Mouse (Mus musculus): ENCODE measurements at regions not wholly inside any gene's neighbourhood (a gene's known extent, or its start where the extent isn't known, plus 50 kb on each side); places are given as distances from the start of the nearest gene placed in this dataset.

DNA sequence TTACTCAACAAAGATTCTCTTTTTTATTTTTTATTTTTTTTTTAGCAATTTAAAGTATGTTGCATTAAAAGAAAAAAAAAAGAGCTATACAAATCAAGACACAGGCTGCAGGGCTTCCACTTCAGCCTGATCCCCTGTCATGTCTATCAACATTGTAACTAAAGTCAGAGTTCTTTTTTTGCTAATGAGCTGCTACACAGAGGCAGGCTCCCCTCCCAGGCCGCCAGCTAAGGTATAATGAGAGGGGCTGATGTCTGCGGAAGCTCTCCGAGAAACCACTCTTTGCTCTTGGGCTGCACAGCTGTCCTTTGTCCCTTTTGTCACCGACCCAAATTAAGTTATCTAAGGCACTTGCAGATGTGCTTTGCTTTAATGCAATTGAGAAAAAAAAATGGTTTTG is 172.8 kb downstream of the Barhl2 start:
- H3K79me2 ChIP-seq (ENCODE audit: inconsistent target): no peaks in the 10 kb centered on the region

DNA sequence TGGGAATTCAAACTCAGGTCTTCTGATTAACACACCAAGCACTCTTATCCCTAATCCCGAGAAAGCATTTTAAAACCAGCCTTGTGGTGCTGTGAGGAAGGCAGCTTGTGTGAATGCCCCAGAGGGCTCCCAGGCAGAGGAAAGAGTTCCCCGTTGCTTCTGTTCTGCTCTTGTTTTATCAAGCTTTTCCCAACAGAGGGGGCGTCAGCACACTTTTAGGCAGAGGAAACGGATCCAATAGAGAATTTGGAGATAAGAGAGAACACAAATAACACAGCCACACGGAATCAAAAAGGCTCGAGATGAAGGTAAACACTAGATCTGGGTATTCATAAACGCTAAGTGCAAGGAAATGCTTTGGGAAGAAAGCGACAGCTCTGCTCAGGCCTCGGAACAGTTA is 173.2 kb downstream of the Barhl2 start:
- Histone ChIP-seq H3K4me3 (ENCODE audit: inconsistent target) (no peak overlapping the region), H3K36me3 (ENCODE audit: inconsistent target) (no peaks in the 10 kb centered on the region), H3K27ac (no peak overlapping the region), H3K79me2 (ENCODE audit: inconsistent target) (no peaks in the 10 kb centered on the region)
- 38% methylated on average over 9 of the region's 9 CpGs for WGBS (ENCODE audit: missing documents)

More for the DNA sequence above, 172.8 kb downstream of the Barhl2 start:
- no peaks in the 10 kb centered on the region for H3K36me3 ChIP-seq (ENCODE audit: inconsistent target)
- no peak overlapping the region for H3K4me3 ChIP-seq (ENCODE audit: inconsistent target)
- 40% methylated on average over 4 of the region's 4 CpGs for WGBS (ENCODE audit: missing documents)
- H3K27ac ChIP-seq: no peak overlapping the region

DNA sequence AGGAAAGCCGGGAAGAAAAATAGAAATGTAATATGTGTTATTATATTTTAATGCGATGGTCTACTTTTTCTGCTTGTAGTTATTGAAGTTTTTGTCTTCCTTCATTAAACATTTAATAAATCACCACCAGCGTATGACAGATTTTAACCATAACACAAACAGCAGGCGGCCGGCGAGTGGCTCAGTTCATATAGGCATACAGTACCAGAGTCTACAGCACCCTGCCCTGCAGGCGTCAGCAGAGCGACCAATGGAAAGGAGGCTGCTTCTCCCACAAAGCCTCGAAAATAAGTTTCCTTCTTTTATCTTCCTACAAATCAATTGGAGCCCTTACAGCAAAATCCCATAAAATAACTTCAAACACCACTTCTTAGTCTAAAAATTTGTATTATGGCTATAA is 175.3 kb downstream of the Barhl2 start:
- WGBS (ENCODE audit: missing documents): 87% methylated on average over 8 of the region's 9 CpGs
- Histone ChIP-seq H3K4me3 (ENCODE audit: inconsistent target) (no peak overlapping the region), H3K27ac (no peak overlapping the region), H3K79me2 (ENCODE audit: inconsistent target) (no peaks in the 10 kb centered on the region), H3K36me3 (ENCODE audit: inconsistent target) (no peaks in the 10 kb centered on the region)

DNA sequence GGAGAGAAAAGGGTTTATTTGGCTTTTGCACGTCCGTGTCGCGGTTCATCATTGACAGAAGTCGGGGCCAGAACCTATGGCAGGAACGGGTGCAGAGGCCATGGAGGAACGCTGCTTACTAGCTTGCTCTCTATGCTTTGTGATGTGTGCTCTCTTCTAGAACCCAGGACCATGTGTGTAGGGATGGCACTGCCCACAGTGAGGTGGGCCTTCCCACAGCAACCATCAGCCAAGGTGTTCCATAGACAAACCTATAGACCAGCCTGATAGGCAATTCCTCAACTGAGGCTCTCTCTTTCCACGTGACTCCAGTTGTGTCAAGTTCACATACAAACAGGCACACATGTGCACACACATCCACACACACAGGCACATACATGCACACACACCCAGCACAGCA is 180.2 kb downstream of the Barhl2 start:
- no peak overlapping the region for H3K27ac ChIP-seq
- H3K4me3 ChIP-seq (ENCODE audit: inconsistent target): no peak overlapping the region
- no peaks in the 10 kb centered on the region for H3K79me2 ChIP-seq (ENCODE audit: inconsistent target)
- no peaks in the 10 kb centered on the region for H3K36me3 ChIP-seq (ENCODE audit: inconsistent target)
- 91% methylated on average over 8 of the region's 8 CpGs for WGBS (ENCODE audit: missing documents)

DNA sequence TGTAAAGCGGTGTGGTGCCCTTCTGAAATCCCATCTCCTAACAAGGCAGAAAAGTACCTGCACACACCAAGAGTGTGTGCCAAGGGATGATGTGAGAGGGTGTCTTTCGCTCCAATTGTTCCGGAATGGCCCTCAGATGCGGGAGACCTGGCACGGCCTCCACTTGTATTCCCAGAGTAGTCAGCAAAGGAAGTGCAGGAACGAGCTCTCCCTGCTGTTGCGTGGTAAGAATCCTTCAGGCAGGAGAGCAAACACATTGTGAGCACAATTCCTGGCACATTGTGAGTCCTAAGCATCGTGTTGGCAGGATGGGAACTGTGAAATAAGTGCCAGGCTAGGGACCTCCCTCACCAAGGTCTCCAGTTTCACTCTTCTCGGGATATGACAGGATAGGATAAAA is 180.7 kb downstream of the Barhl2 start:
- WGBS (ENCODE audit: missing documents): 93% methylated on average over 9 of the region's 9 CpGs

DNA sequence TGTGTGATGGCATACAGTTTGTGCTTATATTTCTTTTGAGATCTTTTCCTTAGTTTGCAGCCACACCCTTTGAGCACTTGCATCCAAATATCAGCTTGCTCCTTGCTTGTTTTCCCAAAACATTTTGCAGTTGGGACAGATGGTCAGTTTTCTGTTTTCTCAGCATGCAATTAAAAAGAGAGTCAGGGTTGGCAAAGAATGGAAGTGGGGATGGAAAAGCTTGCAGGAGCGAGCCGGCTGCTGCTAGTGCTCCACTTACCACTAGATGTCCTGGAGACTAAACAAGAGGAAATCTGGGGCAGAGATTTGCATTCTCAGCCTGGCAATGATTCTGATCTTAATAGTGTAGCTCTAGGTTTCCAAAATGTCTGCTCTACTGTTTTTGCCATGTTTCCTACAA is 181.8 kb downstream of the Barhl2 start:
- H3K27ac ChIP-seq: no peak overlapping the region
- no peaks in the 10 kb centered on the region for H3K36me3 ChIP-seq (ENCODE audit: inconsistent target)
- H3K79me2 ChIP-seq (ENCODE audit: inconsistent target): no peaks in the 10 kb centered on the region
- 22% methylated on average over 2 of the region's 2 CpGs for WGBS (ENCODE audit: missing documents)
- H3K4me3 ChIP-seq (ENCODE audit: inconsistent target): no peak overlapping the region

More for the DNA sequence above, 180.7 kb downstream of the Barhl2 start:
- Histone ChIP-seq H3K4me3 (ENCODE audit: inconsistent target) (no peak overlapping the region), H3K27ac (no peak overlapping the region), H3K36me3 (ENCODE audit: inconsistent target) (no peaks in the 10 kb centered on the region), H3K79me2 (ENCODE audit: inconsistent target) (no peaks in the 10 kb centered on the region)

DNA sequence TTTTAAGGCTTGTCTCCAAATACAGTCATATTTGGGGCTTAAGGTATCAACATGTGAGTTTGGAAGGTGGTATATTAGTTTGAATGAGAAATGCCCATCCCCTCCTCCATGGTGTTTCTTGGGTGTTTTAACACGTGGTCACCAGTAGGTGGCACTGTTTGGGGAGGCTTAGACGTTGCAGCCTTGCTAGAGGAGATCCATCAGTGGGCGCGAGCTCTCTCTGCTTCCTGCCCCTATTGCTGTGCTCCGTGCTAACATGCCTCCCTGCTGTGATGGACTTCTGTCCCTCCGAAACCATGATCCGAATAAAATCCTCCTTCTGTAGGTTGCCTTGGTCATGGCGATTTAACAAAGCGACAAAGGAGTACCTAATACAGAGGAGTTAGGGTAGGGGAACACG is 183.3 kb downstream of the Barhl2 start:
- WGBS (ENCODE audit: missing documents): 41% methylated on average over 8 of the region's 10 CpGs
- Histone ChIP-seq H3K36me3 (ENCODE audit: inconsistent target) (no peaks in the 10 kb centered on the region), H3K4me3 (ENCODE audit: inconsistent target) (no peak overlapping the region), H3K79me2 (ENCODE audit: inconsistent target) (no peaks in the 10 kb centered on the region), H3K27ac (no peak overlapping the region)

DNA sequence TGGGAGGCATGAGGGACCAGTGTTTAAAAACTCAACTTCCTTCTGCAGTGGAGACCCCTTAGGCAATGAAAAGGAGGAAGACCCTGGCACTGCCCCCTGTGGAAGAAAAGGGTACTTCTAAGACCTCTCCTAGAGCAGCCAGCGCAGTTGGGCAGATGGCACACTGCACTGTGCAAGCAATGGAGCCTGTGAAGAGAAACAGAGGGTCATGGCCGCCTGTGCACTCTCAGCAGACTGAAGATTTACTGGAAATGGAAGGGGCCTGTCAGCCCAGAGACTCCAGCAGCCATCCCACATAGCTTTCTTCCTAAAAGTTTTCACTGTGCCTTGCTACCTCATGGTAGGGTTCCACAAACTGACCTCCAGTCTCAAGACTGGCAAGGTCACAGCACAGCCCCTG is 193.4 kb downstream of the Barhl2 start:
- Histone ChIP-seq H3K79me2 (ENCODE audit: inconsistent target) (no peaks in the 10 kb centered on the region), H3K4me3 (ENCODE audit: inconsistent target) (no peak overlapping the region), H3K27ac (no peak overlapping the region), H3K36me3 (ENCODE audit: inconsistent target) (no peaks in the 10 kb centered on the region)
- 82% methylated on average over 2 of the region's 2 CpGs for WGBS (ENCODE audit: missing documents)

DNA sequence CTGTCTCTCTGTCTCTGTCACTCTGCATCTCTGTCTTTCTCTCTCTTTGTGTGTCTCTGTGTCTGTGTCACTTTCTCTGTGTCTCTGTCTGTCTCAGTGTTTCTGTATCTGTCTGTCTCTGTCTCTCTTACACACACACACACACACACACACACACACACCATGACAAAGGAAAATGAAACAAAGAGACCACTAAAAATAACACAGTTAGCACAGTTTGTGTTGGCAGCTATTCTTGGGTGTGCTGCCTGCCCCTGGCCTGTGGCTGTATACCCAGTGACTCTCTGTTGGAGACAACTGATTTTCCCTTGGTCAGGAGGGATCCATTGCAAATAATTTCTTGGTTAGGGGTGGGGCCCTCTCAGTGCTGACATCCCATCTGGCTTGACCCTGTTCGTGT is 200.8 kb downstream of the Barhl2 start:
- WGBS (ENCODE audit: missing documents): 71% methylated on average over 1 of the region's 1 CpGs
- Histone ChIP-seq H3K4me3 (ENCODE audit: inconsistent target) (no peak overlapping the region), H3K79me2 (ENCODE audit: inconsistent target) (no peaks in the 10 kb centered on the region), H3K27ac (no peak overlapping the region), H3K36me3 (ENCODE audit: inconsistent target) (no peaks in the 10 kb centered on the region)

DNA sequence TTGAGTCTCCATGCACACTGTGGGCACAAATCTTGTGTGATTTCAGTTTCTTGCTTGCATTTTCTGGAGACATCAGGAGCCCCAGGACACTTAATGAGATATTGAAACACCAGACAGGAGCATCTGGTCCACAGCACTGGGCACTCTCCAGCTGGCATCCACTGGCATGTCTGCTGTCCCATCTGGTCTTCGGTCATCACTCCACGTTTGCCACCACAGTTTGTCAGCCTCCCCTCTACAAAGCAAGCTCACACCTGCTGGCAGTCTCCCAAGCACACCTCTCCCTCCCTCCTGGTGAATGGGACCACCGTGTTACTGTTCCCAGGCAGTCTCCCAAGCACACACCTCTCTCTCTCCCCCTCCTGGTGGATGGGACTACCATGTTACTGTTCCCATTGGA is 228.8 kb downstream of the Barhl2 start:
- WGBS (ENCODE audit: missing documents): 43% methylated on average over 3 of the region's 3 CpGs
- Histone ChIP-seq H3K4me3 (ENCODE audit: inconsistent target) (no peak overlapping the region), H3K79me2 (ENCODE audit: inconsistent target) (no peaks in the 10 kb centered on the region), H3K27ac (no peak overlapping the region), H3K36me3 (ENCODE audit: inconsistent target) (no peaks in the 10 kb centered on the region)

DNA sequence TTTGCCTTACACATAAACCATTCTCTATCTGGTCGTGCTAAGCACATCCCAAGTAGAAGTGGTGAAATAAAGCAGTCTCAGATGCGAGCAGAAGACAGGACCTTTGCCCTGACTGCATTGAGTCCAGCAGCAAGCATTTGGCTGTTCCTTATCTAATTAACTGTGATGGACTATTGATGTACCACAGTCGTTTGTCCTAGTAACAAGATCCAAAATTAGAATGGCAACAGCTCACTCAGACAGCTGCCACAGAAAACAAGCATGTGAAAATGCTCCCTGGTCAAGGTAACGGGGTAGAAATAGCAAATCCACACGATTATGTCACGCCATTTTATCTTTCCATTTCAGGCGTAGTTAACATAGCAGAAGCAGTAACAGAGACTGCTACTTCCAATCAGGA is 233.8 kb downstream of the Barhl2 start:
- H3K36me3 ChIP-seq (ENCODE audit: inconsistent target): no peaks in the 10 kb centered on the region
- H3K79me2 ChIP-seq (ENCODE audit: inconsistent target): no peaks in the 10 kb centered on the region
- no peak overlapping the region for H3K4me3 ChIP-seq (ENCODE audit: inconsistent target)
- H3K27ac ChIP-seq: no peak overlapping the region
- WGBS (ENCODE audit: missing documents): 78% methylated on average over 7 of the region's 7 CpGs

DNA sequence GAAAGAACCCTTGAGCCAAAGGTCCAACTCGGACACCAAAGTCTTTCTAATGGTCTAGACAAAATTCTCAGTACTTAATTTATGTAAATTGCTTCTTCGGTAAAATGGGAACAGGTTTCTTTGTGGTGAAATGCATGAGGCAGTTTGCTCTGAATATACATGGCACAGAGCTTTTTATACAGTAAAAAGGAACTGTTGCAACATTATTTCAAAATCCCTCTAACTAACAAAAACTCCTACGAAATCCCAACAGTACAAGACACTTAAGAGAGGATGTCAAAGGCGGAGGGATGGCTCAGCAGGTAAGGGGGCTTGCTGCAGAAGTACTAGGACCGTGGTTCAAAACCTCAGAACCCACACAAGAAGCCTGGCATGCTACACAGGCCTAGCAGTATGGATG is 248.4 kb downstream of the Barhl2 start:
- no peak overlapping the region for H3K4me3 ChIP-seq (ENCODE audit: inconsistent target)

DNA sequence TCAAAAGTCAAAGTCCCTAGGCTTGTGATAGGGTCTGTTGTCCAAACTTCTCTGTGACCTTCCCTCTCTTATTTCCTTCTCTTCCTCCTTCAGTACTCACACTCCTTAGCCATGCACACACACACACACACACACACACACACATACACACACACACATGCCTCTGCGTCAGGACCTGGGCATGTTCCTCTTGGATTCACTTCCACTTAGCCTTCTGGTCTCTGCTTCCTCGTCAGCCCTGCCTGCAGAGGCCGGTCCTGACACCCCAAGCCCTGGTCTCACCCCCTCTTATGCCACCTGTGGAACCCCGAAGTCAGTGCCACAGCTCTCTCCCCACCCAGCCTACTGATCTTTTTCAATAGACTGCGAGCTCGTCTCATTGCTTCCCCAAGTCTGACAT is 250.3 kb downstream of the Barhl2 start:
- Histone ChIP-seq H3K79me2 (ENCODE audit: inconsistent target) (no peaks in the 10 kb centered on the region), H3K4me3 (ENCODE audit: inconsistent target) (no peak overlapping the region), H3K27ac (no peak overlapping the region), H3K36me3 (ENCODE audit: inconsistent target) (no peaks in the 10 kb centered on the region)
- WGBS (ENCODE audit: missing documents): 69% methylated on average over 6 of the region's 6 CpGs

More for the DNA sequence above, 248.4 kb downstream of the Barhl2 start:
- Histone ChIP-seq H3K79me2 (ENCODE audit: inconsistent target) (no peaks in the 10 kb centered on the region), H3K36me3 (ENCODE audit: inconsistent target) (no peaks in the 10 kb centered on the region), H3K27ac (no peak overlapping the region)
- 34% methylated on average over 5 of the region's 5 CpGs for WGBS (ENCODE audit: missing documents)

DNA sequence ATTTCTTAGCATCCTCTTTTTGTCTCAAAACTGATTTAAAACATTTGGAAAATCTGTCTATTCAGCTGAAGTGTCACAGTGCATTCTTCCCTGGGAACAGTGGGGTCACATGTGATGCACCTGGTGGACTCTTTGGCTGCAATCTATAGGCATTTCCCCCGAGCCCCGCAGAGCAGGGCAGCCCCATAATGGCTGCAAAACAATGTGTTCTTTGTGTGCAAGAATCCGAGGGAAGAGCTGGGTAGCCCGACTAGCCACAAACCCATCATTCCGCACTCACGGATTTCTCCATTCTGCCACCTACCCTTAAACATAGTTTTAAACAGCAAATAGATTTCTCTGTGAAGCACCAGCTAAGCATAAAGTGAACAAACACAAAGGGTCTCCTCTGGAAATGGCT is 252.2 kb downstream of the Barhl2 start:
- 86% methylated on average over 6 of the region's 6 CpGs for WGBS (ENCODE audit: missing documents)
- no peak overlapping the region for H3K4me3 ChIP-seq (ENCODE audit: inconsistent target)
- no peak overlapping the region for H3K27ac ChIP-seq
- no peaks in the 10 kb centered on the region for H3K79me2 ChIP-seq (ENCODE audit: inconsistent target)
- H3K36me3 ChIP-seq (ENCODE audit: inconsistent target): no peaks in the 10 kb centered on the region

DNA sequence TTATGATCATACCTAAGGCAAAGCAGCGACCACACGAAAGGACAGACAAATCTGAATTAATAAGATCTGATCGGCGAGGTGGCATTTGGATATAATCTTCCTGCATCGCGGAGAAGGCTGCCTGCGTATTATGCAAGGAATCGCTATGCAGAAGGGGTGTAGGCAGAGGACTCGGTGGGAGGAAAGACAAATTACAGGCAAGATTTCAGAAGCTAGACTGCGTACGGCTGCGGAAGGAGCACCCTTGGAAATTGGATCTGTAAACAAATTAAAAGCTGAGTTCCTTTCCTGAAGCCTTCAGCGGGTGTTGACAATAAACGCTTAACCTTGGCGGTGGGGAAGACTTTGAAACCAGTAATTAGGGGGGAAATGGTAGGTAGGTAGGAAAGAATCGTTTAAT is 257.3 kb downstream of the Barhl2 start:
- Histone ChIP-seq H3K36me3 (ENCODE audit: inconsistent target) (no peaks in the 10 kb centered on the region), H3K79me2 (ENCODE audit: inconsistent target) (no peaks in the 10 kb centered on the region), H3K27ac (no peak overlapping the region), H3K4me3 (ENCODE audit: inconsistent target) (no peak overlapping the region)
- 72% methylated on average over 16 of the region's 16 CpGs for WGBS (ENCODE audit: missing documents)

DNA sequence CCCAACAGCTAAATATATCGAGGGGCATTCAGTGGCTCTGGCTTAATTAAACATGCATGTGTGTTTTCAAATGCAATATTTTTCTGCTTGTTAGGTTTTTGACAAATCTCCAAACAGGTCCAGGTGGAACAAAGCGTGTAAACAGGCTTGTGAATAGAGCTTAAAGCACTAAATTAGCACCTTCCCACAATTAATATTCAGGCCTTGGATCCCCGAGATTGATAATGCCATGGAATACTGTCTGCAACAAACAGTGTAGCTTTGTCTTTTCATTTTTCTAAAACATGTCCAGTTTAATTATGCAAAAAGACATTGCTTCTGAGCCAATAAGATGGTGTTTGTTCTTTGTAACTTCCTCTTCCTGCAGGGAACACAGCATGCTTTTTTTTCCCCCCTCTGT is 258.9 kb downstream of the Barhl2 start:
- no peaks in the 10 kb centered on the region for H3K36me3 ChIP-seq (ENCODE audit: inconsistent target)
- no peaks in the 10 kb centered on the region for H3K79me2 ChIP-seq (ENCODE audit: inconsistent target)
- 80% methylated on average over 3 of the region's 3 CpGs for WGBS (ENCODE audit: missing documents)
- no peak overlapping the region for H3K4me3 ChIP-seq (ENCODE audit: inconsistent target)
- H3K27ac ChIP-seq: no peak overlapping the region

Measured in macrophage (primary cell).